Mouse (Mus musculus): Measurements from ENCODE around the gene Naa50.

- TF ChIP-seq CTCF (IDR thresholded peaks at IDR 0.05; ENCODE audit: low read depth, low read length) (no peak), POLR2A (IDR thresholded peaks at IDR 0.05; ENCODE audit: borderline replicate concordance, low read depth, low read length) (no peak)
These were observed at the start of gene Naa50, which contains the start of gene Atp6v1a for GRCm38 (mm10) chr16:44139536-44140185.
